Mouse (Mus musculus) v-Abl transformed pro-B cells (cell line): ENCODE results near the gene Tph1.
"Not testable (repeated sequence)": the region's sequence is repeated elsewhere in the genome, so short reads cannot be mapped to it uniquely, and the experiment has no call there.

Experiments used
- in situ Hi-C, 2 experiments: fragments of 400-800 bp; cut with MboI; formaldehyde crosslinking; loops; one replicate each; pipeline ENCODE4 v1.15.1; 2025; ENCODE audit not compliant: unreplicated experiment in 2 of 2

Tph1 gene

DNA sequence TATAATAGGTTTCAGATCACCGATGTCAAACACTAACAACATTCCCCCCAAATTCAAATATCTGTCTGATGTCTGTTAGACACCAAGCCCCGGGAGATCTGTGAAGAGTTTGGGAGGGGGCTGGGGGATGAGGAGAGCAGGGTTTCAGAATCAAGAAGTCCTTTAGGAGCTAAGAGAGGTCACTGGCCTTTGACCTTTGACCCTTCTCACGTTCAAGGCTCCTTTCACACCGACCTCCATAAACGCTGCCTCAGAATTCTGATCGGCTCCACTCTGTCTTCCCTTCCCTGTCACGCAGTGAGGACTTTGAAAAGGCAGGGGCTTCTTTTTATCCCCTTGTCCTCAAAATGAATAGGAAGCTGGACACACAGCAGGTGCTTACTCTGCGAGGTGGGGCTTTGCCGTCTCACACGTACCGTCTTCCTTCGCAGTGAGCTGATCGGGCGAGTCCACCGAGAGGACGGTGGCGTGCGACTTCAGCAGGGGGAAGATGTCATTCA, 10.7 kb downstream of the Tph1 start:
- in situ Hi-C loops = loop anchor here in 1 of 2 experiments (10.0 kb wide), 1 partner anchor 53 kb away; the partner anchor contains the start of genes Saa3 and Saal1

DNA sequence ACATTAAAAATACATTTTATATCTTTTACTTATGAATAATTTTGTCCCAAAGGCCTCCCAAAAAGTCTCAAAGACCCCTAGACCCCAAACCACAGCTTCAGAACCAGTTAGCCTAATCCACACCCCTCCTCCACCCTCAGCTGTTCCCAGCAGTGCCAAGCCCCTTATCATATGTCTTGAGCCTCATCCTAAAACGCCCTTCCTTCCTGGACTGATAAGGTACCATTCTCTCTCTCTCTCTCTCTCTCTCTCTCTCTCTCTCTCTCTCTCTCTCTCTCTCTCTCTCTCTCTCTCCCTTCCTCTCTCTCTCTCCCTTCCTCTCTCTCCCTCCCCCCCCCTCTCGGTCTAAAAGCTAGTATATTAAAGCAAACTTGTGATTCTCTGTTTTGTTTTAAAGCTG, 20.1 kb downstream of the Tph1 start:
- in situ Hi-C loops = no loop called here

DNA sequence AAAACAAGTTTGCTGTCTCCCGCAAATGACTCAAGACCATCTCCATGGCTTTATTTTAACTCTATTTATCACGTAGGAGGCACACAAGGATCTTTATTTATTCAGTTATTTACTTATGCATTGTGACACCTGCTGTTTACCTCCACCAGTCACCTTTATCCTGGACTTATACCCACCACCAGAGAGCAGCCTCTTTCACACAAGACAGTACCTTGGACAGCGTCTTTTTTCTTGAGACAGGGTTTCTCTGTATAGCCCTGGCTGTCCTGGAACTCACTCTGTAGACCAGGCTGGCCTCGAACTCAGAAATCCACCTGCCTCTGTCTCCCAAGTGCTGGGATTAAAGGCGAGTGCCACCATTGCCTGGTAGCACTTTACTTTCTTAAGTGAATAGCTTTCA, 22.1 kb downstream of the Tph1 start:
- in situ Hi-C loops = not testable (repeated sequence)

DNA sequence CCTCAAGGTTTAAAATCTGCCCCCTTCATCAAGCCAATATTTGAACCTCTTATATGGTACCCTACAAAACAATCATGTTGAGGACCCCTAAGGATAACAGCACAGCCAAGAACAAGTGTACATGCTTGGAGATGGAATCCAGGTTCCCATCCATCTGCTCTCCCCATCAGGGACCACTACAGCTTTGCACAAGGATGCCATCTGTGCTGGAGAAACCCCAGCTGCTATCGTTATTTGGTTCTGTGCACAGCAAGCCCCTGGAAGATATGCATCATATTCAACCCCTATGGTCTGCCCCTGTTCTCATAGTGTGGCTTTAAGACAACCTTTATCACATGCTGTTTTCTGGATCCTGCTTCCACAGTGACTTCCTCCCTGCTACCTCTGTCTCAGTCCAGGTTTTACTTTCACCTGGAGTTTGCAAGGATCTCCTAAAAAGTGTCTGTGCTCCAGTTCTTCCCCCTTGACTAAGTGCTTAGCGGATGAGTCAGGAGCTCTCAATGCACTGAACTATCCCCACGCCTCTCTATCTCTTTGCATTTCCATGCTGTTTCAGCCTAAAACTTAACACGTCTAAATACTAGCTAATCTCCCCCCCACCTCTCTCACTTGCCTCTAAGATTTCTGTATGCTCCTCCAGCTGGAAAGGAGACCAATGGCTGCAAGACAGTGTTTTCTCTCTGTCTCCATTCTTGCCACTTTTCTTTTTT, 23.8 kb downstream of the Tph1 start:
- in situ Hi-C loops = no loop called here

DNA sequence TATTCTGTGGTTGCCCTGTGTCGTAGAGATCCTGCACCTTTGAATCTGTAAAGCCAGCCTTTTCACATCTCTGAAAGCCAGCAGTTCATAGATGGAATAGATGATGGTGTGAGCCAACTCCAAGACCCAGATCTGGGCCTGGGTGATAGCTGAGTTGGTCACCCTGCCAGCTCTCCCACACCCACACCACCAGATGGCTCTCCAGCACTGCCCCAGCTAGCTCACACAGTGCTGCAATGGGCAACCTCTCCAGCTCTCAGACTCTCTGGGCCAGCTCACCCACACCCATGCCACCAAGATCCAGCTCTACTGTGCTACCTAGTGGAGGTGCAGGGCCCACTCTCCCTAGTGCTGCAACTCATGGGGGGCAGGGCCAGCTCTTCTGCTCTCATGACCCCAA, 29.2 kb downstream of the Tph1 start:
- in situ Hi-C loops = loop anchor here in 1 of 2 experiments (5.0 kb wide), 1 partner anchor 69 kb away; the partner anchor contains the start of gene Saal1

DNA sequence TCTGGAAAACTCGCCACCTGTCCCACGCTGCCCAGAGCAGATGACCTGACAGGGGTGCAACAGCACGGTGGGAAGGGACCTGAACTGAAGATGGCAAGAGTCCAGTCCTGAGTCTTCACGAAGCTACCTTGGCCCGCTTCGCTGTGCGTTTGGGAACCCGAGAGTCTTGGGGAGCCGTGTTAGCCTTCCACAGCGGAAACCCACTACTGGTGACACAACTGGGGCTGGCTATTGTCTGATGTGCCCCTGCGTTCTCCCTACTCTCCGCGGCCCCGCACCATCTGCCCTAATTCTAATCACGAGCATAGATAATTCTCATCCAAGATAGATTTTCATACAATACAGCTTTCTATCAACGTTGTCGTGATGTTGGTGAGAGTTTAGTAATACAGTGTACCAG, 32.3 kb downstream of the Tph1 start:
- in situ Hi-C loops = loop anchor here in 1 of 2 experiments (5.0 kb wide), 1 partner anchor 72 kb away; the partner anchor contains the start of gene Saal1

DNA sequence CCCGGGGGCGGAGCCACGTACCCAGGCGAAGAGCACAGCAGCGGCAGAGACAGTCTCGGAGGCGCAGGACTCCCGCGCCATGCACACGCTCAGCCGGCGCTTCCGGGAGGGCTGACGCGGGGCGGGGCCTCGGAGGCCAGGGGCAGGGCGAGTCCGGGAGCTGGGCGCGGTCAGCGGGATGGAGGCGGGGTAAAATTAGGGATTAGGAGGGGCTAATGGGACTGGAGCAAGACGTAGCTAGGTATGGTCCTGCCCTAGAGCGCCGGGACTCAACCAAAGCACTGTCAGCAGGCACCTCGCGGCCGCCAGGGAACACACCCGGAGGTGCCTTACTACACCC, 32.7 kb downstream of the Tph1 start, which contains the start of gene Sergef:
Gene Sergef, minus strand, starts transcription at position 116 of the 340 bp plus-strand sequence.
- in situ Hi-C loops = loop anchor here in 1 of 2 experiments (5.0 kb wide), 1 partner anchor 73 kb away; the partner anchor contains the start of gene Saal1

DNA sequence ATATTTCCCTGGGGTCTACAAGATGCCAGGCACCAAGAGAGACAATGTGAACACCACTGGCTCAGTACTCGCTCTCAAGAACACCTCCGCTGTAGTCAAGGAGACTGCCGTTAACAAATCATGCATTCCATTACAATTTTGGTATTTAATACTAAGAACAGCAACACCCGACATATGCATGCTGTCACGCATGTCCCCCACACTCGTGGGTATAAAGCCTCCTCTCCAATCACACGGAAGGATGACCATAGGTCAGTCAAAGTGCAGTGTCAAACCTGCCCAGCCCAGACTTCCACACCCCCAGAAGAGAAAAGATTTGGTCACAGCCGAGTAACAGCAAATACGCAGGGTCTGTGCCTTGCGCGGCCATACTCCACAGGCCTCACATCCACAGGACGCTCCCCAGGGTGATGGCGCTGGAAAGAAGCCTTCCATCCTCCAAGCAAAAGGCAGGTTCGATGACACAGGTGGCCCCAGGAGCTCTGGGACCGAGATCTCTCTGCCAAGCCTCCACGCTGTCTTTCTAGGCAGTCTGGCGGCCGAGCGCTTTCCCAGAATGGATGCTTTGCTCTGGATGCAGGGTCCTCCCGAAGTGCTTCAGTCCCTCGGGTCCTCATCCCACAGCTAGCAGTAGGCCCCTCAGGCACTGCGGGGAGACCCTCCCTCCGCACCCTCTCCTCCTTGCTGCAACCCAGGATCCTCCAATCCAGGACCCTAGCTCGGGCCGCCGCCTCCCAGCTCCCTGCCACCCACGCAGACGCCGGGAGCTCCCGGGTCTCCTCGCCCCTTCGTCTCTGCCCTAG, 33.2 kb downstream of the Tph1 start:
- in situ Hi-C loops = no loop called here

DNA sequence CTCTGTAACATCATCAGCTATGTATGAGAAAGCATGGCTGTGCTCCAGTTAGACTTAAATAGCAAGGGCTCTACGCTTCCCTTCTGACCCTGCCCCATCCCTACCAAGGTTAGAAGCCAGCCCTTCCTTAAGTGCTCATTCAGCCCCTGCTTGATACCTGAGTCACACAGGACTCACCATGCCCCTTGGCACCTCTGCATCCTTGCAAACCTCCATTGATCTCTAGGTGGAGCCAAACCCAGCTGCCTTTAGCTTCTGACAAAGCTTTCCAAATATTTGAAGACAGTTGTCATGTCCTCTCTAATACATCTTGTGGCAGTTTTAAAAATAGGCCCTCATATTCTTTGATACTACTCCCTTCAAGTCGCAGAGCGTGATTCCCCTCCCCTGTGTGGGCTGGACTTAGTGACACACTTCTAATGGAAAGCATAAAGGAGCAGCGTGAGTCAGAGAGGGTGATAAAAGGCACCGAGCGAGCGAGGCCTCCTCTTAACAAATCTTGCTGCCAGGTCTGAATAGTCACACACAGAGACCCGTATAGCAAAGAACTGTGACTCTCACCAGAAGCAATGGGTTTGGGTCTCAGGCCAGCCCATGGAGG, 43.9 kb downstream of the Tph1 start:
- in situ Hi-C loops = no loop called here

DNA sequence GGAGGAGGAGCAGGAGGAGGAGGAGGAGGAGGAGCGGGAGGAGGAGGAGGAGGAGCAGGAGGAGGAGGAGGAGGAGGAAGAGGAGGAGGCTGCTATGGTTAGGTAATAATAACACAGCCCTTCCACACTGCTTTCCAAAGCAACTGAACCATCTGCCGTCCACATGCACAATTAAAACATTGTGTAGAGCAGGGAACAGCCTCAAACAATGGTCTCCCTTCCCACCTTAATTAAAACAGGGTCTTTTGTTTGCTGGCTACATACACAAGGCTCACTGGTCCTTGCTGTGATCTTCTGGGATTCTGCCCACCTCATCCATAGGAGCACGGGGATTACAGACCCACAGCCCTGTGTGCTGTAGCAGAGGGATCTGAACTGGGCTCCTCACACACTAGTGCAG, 48.4 kb downstream of the Tph1 start:
- in situ Hi-C loops = no loop called here

DNA sequence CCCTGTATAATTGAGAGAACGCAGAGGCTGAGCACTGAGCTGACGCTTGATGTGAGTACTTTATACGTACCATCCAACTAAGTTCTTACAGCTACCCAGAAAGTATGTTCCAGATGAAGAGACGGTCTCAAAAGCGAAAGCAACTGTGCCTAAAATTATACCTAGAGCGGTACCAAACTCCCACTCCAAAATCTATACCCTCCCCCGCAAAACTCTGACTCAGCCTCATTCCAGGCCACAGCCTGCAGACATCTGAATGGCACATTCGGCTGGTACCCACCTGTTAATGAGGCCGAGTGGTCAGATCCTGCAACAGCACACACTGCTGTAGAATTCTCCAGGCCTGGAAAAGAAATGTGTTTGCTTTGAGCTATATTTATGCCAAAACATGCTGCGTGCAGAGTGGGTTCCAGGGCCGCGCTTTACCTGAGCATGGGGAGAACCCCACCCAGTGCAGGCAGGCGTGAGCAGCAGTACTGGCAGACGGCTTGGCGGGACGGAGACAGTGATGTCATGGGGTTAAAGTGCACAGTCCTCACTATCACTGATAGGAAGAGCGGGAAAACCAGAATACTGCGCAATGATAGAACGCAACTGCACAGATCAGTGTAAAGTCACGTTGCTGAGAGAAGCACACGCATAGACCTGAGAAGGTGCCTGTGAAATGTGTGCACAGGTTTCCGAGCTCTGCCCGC, 53.8 kb downstream of the Tph1 start:
- in situ Hi-C loops = no loop called here

DNA sequence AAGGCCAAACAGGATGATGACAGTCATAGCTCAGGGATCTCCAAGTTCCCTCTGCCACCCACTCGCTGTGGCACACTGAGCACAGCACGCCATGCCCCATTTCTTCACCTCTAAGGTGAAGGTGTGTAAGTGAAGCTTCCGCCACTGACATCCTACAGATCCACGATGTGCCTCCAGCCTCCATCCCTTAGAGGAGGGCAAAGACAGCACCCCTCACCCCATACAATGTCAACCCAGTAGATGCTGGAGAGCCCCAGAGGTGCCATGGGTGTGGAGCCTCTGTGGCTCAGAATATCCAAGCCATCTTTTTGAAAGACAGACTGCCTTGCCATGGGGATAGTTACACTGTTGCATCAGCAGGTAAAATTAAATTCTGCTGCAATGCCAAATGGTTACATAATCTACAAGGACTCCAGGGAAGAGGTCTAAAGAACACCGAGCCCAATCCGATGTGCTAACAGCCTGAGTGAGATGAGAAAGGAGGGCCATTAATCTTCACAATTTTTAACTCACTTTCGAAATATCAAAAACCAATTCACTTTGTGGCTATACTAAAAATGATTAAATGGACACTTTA, 55.8 kb downstream of the Tph1 start:
- in situ Hi-C loops = no loop called here

DNA sequence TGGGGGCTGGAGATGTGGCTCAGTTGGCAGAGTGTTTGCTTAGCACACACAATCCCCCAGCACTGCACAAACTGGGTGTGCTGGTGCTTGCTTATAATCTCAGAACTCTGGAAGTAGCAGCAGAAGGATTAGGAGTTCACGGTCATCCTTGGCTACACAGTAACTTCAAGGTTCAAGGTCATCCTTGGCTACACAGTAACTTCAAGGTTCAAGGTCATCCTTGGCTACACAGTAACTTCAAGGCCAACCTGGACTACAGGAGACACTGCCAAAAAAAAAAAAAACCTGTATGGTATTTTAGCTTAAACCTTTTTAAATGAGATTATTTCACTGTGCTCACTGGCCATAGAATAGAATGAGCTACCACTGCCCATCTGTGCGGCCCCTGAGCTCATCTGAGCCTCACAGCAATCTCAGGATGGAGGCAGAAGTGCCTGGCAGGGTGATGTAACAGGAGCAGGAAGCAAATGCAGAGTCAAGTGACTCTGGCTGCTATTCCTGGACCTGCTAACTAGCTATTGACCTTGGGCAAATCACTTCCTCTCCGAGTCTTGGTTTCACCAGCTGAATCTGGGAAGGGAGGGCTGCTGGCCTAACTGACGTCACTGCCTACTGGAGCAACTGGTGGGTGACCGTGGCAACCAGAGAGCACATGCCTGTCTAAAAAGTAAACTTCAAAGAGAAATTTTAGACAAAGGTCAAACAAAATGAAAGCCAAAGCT, 56.9 kb downstream of the Tph1 start:
- in situ Hi-C loops = no loop called here

DNA sequence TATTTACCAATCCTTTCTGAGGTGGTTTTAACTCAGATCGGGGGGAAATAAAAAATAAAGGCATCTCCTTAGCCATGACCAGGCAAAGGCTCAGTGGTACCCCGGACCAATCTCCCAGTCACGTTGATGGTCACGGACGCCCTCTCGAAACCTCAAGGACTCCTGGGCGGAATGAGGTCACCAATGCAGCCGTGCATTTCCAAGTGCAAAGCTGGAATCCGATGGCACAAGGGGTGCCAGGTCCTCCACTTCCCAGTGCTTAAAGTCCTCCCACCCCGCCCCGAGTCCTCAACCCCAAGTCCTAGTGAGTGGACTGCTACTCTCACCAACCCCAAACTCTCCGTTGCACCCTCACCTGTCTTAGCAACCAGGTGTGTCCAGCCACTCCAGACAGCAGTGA, 58.1 kb downstream of the Tph1 start:
- in situ Hi-C loops = no loop called here

DNA sequence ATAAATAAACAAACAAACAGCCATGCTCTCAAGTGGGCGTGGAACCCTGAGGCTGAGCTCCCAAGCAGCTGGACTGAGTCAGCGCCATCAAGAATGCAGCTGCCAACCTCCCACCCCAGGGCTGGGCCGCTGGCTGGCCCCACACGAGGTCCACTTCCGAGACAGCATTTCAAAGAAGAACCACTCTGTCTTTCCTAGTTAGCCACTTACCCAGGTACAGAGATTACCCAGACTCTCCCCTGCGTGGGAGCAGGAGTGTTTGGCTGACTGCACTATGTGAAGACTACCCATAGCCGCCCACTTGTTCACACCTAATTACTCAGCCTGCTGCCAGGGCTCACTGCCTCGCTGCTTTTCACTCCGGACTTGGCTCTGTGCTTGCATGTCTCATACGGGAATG, 59.2 kb downstream of the Tph1 start:
- in situ Hi-C loops = no loop called here

DNA sequence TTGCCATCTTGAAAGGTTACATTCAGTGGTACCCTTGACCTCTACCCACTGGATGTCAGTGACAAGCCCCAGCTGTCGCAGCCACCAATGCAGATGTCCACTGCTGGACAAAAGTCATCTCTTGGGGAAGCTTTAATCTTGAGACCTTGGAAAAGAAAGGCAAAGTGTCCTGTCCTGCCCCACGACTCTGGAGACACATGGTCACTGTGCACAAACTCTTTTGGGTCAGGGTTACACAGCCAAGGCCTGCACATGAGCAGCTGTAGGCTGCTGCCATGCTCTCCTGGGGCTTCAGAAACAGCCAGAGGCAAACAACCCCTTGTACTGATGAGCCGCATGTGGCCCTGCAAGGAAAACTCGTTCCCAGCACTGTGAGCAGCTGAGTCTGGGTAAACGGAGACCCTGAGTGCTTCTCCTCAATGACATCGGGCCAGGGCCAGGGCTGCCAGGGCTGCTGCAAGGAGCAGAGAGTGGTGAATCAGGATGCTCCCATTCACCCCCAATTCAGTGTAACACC, 59.9 kb downstream of the Tph1 start:
- in situ Hi-C loops = no loop called here

DNA sequence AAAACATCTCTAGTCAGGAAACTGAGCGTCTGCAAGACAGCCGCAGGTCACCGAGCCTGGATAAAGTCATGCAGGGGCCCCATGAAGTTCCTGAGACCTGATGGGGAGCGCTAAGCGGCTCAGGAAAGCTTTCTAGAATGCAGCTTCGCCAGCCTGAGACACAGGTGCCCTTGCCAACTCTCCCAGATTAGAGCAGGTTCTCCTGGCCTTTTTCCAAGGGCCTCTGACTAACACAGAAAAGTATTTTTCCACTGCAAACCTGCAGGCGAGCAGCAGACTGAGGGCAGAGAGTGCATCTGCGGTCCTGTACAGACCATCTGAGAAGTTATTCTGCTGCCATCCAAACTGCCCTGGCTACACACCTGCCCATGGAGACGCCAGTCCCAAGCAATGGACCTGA, 60.4 kb downstream of the Tph1 start:
- in situ Hi-C loops = no loop called here

DNA sequence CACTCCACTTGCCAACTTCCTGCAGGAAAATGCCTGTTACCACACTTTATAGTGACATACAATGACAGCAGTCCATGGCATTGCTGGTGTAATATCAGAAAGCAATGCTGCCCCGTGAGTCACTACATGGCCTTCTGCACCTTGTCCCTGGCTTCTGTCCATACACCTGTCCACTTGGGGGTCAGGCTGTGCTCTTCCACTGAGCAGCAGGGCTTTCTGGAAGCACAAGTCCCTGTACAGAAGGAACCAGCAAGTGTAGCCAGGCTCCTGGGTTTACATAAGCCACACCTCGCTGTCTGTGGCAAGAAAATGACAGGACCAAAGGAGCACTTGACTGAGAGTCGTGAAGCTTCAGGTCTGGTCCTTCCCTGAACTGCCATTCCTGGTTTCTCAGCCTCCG, 63.0 kb downstream of the Tph1 start:
- in situ Hi-C loops = loop anchor here (5.0 to 10.0 kb wide), 5 partner anchors 103 to 512 kb away; partner anchors contain the start of gene Saal1 (in 1 of the 2)

DNA sequence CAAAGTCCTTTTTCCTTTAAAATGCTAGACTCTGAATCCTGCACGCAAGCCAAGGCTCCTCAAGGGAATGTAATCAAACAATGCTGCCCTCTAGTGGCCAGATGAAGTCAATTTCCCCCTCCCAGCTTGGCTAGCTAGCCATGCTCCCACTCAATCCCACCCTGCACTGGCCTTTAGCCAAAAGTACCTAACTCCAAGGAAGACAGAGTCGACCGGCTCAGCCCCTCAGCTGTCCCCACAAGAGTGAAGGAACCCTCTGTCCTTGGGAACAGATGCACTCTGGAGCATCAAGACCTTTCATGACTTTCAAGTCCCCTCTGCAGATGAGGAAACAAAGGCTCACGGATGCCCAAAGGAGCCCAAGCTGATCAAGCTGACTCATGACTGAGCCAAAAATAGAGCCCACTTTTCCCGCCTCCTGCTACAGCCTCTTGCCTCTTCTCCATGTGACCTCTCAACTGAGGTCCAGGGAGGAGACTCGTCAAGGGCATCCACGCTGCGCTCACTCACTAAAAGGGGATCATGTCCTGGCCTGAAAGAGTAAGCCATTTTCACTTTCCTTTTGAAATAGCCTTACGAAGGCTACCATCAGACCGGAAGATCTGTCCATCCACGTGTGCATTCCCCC, 64.8 kb downstream of the Tph1 start:
- in situ Hi-C loops = loop anchor here (5.0 to 10.0 kb wide), 5 partner anchors 105 to 510 kb away; partner anchors contain the start of gene Saal1 (in 1 of the 2)
